Mouse (Mus musculus) lung, postnatal 4 days (tissue): ENCODE results near the gene Gm10134.
"Not testable (repeated sequence)": the region's sequence is repeated elsewhere in the genome, so short reads cannot be mapped to it uniquely, and the experiment has no call there.

ENCODE experiments used
- DNase-seq, 2 experiments: peaks; one replicate each; pipeline ENCODE4 v3.0.0; 2021

Gene Gm10134

DNA sequence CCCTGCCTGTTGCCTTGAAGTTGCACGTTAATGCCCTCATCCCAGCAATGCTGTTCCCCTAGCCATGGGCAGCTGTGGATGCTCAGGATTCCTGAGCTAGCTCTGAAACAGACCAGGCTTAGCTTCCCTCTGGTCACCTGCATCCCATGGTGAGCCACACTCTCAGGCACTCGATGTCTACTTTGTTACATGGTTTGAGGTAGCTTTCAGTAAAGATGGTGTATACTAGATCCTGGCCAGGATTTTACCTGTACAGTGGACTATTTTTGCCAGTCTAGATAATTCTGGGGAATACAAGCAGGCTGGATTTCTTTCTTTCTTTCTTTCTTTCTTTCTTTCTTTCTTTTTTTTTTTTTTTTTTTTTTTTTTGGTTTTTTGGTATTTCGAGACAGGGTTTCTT lies at the start of gene Gm10134:
Gm10134 (plus strand) TSS at position 301 of the 400 bp plus-strand sequence.
- peak; percentile 1 to 9 for DNase-seq

DNA sequence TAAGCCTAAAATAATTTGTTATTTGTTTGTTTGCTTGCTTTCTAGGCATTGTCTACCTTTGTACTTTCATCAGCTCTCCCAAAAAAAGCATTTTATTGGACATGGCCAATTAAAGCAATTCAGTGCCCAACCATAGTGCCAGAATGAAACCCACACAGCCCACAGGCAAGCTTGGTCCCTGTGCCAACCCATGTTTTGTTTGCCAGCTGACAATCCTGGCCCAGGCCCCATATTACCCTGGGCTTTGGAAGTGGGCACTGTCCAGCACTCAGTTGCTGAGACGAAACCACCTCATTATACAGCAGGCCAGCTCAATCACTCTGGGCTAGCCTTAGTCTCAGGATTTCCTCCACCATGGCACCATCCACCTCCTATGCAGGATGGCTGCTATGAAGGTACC lies 49.3 kb upstream of the Gm10134 start:
- DNase-seq = no peak

DNA sequence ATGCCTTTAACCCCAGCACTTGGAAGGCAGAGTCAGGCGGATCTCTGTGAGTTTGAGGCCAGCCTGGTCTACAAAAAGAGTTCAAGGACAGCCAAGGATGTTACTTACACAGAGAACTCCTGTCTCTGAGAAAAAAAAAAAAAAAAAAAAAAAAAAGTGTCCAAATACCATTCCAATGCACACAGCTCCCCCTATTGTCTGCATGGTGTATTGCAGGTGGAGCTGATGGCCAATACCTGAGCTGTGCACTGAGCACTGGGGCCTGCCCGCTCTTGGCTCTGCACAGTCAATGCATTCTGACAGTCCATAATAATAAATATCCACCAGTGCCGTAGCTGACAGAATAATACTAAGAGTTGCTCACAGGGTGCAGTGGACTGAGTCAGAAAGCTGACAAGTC lies 42.0 kb upstream of the Gm10134 start:
- DNase-seq = peak in 1 of 2 experiments; percentile 66

DNA sequence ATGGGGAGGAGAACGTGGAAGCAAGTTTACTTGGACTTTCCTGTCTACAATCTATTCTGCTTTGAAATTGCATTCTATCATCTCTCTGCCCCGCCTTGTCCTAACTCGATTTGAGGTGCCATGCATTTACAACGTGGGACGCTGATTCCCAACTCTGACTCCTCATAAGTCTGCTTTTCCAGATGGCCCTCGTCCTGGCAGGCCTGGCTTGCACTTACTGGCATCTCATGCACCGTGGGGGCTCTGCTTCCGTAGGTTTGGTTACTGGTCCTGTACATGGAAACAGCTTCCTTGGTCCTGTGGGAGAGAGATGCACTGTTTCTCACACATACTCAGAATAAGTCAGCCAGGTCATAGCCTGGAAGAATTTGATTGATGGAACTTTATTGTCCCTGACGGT lies 41.0 kb upstream of the Gm10134 start:
- DNase-seq = no peak

DNA sequence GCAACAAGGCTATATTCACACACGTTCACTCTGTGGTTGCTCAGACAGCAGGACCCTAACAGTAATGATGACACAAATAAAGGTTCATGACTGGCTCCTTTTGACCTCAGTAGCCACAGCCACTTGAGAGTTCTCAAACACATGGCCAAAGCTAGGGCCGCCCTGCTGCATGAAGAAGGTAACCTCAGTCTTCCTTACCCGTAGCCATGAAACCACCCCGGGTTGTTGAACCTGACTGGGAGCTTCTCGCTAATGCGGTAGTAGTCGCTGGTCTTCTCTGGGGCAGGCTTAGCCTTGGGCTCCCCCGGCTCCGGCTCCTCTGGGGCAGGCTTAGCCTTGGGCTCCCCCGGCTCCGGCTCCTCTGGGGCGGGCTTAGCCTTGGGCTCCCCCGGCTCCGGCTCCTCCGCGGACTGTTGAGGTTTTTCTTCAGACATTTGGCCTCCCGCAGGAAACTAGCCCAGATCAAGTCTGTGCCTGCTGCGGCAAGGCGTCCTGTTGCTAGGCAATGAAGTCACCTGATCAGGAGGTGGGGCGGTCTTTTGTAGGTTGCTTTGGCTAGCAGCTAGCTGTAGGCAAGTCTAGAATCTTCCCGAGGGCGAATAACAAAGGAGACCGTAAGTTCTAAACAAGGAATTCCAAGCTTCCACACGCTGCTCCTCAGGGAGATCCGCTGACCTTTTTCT lies 39.9 kb upstream of the Gm10134 start, which contains the start of gene 1700007K13Rik:
1700007K13Rik (minus strand) TSS at position 497 of the 683 bp plus-strand sequence.
- DNase-seq = peak; percentile 50 to 58

DNA sequence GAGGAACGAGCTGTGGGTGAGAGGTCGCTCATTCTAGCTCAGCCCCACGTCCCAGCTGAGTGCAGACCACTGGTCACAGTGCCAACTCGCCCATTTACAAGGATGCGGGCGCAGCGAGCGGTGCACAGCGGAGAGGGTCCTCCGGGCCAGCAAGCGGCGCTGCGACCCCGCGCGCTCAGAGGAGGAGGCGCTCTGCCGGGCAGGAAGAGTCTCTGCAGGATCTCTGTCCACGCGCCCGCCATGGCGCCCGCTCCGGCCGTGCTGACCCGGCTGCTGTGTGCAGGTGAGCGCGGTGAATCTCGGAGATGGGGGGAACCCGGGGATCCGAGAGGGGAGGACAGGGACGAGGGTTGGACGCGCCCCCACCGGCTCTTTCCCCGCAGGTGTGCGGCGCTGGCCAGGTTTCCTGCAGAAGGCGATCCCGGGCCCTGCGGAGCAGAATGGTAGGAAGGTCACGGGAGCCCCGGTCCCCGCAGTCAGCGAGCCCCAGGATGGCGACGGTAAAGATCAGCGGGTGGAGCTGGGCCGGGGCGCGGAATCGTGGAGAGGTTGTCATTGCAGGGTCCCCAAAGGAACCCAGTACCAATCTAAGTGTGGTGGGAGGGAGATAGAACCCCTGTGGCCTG lies 37.9 kb upstream of the Gm10134 start, which contains the start of gene Mrps2:
Mrps2 (plus strand) TSS at position 207 of the 626 bp plus-strand sequence.
- DNase-seq = peak; percentile 91

DNA sequence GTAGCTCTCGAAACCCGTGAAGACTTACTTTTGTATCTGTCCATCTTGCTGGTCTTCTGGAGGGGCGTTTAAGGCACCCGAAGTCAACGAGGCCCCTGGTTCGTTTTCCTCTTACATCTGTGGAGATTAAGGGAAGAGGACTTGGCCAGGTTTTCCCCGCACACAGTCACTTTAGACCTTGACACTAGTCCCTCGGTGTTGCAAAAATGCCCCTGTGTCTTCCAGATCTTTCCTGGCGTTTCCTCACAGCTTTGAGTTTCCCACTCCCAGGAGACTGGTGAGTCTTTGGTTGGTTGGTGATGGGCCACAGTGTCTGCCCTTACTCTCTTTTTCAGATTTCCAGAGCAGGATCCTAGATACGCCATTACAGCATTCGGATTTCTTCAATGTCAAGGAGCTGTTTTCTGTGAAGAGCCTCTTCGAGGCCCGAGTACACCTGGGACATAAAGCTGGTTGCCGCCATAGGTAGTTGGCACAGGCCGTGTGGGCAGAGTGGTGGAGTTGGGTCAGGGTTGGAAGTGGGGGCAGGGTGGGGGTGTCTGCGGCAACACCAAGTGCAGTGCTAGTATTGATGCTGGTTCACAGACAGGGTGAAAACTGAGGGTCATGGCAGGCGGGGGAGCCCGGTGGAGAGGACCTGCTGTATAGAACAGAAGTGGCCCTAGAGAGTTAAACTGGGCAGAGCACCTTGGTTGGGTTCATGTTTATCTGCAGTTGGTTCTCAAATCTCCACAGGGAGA lies 37.2 kb upstream of the Gm10134 start:
- DNase-seq = peak in 1 of 2 experiments; percentile 5

DNA sequence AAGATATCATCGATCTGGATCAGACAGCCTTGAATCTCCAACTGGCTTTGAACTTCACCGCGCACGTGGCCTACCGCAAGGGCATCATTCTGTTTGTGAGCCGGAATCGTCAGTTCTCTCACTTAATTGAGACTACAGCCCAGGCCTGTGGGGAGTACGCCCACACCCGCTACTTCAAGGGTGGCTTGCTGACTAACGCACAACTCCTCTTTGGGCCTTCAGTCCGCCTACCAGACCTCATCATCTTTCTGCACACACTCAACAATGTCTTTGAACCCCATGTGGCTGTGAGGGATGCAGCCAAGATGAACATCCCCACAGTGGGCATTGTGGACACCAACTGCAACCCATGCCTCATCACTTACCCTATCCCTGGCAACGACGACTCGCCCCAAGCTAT lies 36.4 kb upstream of the Gm10134 start:
- no peak for DNase-seq

DNA sequence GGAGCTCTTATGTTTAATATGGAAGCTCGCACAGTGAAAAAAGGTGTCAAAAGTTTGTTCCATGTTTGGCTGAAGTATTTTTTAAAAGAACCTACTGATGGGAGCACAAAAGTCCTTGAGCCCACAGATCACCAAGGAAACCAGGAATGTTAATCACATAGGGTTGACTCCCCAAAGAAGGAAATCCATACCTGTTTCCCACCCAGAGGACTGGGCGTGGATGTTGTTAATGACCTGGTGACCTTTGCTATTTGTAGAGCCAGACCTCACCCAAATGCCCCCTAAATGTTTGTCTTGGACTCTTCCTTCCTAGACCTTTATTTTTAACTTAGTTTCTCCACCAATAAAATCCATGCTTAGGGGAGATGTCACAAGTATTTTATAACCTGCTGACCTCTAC lies 35.3 kb upstream of the Gm10134 start:
- DNase-seq = peak in 1 of 2 experiments; percentile 0

DNA sequence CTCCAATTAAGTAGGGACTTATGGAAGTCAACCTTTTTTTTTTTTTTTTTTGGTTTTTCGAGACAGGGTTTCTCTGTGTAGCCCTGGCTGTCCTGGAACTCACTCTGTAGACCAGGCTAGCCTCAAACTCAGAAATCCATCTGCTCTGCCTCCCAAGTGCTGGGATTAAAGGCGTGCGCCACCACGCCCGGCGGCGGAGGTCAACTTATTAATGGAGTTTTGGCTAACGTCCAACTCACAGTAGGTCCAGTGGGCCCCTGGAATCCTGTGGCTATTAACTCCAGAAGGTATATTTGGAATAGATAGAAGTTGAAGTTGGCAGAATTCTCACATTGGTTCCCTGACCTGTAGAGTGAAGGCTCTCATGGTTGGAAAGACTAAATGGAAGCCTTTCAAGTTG lies 33.9 kb upstream of the Gm10134 start:
- peak in 1 of 2 experiments; percentile 3 for DNase-seq

DNA sequence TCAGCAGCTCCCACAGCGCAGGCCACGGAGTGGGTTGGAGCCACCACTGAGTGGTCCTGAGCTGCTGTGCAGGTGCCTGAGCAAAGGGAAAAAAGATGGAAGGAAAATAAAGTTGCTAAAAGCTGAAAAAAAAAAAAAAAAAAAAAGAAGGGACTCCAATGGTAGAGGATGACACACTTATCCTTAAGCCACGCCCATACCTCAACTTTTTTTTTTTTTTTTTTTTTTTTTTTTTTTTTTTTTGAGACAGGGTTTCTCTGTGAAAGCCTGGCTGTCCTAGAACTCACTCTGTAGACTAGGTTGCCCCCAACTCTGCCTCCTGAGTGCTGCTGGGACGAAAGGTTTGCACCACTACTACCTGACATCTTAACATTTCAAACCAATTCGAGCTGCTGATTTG lies 27.9 kb upstream of the Gm10134 start:
- not testable (repeated sequence) for DNase-seq

DNA sequence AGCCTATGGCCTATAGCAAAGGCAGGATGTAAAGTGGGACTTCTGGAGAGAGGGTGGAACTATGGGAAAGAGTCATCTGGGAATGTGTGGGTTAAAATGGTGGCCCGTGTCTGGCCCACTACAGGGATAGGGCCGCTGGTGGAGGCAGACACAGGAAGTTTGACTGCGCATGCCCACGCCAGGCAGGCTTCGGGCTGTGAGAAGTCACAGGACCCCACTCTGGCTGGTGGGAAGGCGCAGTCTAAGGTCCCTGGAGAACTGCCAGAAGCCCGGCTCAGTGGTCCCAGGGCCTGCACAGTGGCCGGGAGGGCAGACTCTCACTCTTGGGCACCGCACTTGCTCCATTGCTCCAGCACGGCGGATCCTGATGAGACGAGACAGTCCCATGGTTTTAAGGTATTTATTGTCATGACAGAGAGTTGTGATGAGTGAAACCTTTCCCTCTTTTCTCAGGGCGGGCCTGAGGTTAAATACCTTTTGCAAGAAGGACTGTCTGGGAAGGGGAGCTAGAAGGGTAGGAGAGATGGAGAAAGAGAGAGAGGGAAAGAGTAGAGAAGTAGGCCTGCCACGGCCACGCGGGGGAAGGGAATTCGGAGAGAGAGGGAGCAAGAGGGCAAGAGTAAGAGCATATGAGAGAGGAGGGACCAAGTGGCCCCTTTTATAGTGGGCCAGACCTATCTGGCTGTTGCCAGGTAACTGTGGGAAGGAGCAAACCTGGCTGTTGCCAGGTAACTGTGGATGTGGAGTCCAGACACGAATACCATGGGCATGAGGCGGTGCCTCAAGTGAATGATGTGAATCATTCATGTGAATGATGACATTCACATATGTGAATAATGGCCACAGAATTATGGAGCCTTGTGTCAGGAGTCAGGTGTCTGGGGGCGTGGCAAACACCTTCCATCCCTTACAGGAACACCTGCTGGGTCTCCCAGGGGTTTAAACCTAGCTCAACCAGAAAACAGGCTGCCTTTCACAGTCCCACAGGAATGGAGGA lies 26.4 kb upstream of the Gm10134 start:
- peak in 1 of 2 experiments; percentile 47 for DNase-seq

DNA sequence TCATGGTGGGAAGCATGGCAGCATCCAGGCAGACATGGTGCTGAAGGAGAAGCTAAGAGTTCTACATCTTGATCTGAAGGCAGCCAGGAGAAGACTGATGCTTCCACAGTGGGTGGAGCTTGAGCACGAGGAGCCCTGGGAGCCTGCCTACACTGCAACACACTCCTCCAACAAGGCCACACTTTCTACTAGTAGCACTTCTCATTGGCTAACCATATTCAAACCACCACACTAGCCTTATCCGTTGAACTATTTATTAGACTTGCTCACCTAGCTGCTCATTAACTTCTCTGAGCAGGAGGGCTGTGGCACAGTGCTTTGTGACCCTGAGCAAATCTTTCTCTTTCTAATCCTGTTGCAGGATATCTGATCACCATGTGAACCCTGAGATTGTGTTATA lies 22.0 kb upstream of the Gm10134 start:
- DNase-seq = no peak

DNA sequence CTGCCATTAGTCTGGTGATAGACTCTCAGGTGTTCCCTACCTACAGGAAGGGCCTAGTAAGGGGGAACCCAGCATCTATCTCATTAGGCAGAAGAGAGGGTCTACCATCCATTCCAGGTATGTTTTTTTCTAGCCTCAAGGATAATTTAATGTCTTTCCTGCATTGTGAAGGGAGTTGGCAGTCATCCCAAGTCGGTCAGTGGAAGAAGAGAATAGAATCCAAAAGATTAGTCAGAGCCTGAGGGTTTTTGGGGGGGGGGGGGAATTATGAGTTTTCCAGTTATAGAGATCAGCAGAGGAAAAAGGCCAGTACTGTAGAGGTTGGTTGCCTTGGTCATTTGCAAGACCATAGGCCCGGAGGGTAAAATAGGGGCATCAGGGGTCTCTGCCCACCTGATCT lies 11.4 kb upstream of the Gm10134 start:
- DNase-seq = no peak

DNA sequence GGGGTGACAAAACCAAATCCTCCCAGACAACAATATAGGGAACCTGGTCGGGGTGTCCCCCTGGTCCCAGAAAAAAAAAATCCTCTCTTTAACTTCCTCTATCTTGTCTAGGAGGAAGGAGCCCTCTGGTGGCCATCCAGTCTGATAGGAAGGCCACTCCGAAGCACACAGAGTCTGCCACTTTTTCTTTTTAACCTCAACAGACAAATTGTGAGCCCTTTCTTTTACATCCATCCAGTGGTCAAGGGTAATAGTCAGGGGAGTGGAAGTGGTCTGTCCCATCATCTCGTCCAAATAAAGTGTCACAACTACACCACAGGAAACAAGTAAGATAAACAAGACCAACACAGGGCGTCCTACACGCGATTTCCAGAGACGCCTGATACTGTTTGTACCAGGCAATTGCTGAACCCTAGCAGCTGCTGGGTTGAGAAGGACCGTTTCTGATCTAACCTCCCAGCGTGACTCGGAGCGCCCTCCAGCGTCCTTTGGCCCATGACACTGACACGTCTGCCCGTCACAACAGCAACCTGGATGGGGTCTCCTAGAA lies 10.6 kb upstream of the Gm10134 start:
- DNase-seq = peak in 1 of 2 experiments; percentile 60

DNA sequence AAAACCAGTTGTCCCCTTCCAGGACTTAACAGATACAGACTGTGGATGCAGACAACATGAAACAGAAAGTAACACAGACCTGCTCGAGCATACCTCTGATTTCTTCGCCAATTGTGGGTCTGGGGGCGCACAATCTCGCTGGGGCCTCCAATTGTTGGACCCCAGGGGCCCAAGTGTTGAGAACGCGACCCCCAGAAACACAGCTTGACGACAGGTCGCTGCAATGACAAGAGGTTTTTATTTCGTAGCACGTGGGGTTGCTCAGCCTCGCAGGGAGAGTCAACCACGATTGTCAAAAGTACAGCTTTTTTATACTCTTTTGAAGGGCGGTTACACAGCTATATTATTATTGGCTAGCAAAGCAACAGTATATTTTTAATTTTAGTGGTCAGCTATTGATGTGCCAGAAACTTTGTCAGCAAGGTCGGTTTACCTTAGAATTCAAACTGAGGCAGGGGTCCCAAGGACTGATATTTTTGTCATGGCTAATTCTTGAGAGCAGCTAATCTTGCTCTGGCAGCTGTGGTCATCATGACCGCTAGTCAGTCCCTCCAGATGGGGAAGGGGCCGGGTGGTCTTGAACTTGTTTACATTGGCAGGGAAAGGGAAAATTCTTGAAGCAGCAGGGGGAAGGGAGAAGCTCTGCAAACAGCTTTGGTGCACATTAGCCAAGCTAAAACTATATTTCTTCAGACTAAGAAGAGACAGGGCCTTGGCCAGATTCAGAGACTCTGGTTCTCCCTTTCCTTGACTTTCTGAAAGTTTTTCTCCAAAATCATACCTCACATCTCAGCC lies 9.9 kb upstream of the Gm10134 start:
- peak in 1 of 2 experiments; percentile 3 for DNase-seq

DNA sequence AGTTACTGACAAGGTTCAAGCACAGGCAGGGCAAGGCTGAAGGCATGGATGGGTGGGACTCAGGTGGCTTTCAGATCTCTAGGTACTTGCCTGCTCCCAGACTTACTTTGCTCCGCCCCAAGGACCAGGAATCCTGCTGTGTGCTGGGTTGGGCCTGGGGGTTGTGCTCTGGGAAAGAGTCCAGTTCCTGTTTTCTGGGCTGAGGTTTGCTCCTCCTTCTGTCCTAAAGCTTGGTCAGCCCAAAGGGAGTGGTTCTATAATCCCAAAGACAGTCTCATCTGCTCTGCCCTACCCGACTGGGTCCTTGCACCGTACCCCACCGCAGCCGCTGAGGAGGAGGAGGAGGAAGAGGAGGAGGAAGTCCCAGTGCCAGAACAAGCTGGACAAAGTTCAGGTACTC lies 9.2 kb upstream of the Gm10134 start, which contains the start of gene Gbgt1:
Gbgt1 (plus strand) TSS at position 221 of the 400 bp plus-strand sequence.
- peak in 1 of 2 experiments; percentile 31 for DNase-seq

DNA sequence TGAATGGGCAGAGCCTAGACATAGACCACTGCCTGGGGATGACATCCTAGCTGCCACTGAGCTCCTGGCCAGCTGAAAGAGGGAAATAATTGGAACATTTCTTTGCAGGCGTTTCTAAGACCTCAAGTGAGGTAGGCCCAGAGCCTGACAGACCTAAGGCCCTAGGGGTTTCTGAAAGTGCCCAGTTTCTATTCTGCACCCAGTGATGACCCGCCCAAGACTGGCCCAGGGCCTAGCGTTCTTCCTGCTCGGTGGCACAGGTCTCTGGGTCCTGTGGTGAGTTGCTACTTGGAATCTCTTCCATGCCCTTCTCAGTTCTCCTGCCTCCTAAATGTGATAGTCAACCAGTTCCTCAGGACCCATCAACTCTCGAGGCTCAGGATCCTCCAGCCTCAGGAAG lies 8.3 kb upstream of the Gm10134 start:
- DNase-seq = no peak

DNA sequence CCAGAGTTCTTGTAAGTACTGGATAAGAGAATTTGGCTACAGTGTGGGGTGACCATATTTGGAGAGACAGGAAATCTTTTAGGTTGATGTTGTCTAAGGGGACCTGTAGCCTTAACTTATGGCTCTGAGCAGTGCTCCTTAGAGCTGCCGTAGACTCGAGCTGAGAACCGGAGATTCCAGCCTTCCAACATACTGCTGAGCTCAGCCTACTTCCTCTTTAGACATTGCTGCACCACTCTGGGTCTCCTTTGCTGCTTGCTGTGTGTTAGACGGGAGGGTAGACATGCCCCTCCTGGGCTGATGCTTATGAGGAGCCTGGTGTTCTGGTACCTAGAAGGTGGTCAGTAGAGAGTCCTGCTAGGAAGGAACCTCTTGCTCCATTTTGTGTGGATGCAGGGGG lies 7.5 kb upstream of the Gm10134 start:
- DNase-seq = no peak

DNA sequence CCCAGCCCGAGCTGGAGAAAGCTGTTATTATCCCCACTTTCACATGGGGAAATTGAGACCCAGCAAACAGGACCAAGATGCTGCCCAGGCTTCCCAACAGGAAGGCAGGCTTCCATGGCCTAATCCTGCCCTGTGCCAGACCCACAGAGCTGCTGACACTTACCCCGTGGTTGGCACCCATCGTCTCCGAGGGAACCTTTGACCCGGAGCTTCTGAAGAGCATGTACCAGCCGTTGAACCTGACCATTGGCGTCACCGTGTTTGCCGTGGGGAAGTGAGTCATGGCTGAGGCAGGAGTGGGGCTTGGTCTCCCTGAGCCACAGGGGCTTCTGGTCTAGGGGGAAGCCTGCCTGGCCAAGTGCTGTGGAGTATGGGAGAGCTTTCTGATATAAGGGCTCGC lies 2.9 kb upstream of the Gm10134 start:
- DNase-seq = peak in 1 of 2 experiments; percentile 3

DNA sequence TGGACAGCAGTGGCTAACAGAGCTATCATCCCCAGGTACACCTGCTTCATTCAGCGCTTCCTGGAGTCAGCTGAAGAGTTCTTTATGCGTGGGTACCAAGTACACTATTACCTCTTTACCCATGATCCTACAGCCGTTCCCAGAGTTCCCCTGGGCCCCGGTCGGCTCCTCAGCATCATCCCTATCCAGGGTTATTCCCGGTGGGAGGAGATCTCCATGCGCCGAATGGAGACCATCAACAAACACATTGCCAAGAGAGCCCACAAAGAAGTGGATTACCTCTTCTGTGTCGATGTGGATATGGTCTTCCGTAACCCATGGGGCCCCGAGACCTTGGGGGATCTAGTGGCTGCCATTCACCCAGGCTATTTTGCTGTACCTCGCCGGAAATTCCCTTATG lies 1.2 kb upstream of the Gm10134 start:
- DNase-seq = peak in 1 of 2 experiments; percentile 15
